In genomic region chr4:72139475-72140120, GRCm38 (mm10) we compare ENCODE assay signal across 9 mouse cellular contexts.
DNase-seq lines count a peak whose midpoint lies in the region; ATAC-seq lines count a peak whose summit lies in the region.
"Had no signal": no experiment of that assay in that cellular context is flagged by ENCODE, and none has a peak within 500 bp of the region (broad histone marks: within the 10 kb centered on the region; RNA-seq: fewer than 3 reads in every experiment).

No protein-coding gene starts in this region.

- no peaks in the 10 kb centered on the region for H3K27me3 ChIP-seq in kidney, embryonic 14.5 days (ENCODE audit: control insufficient read depth, insufficient read depth, low read length)
- H3K27me3 ChIP-seq: liver, embryonic 13.5 days; Patski had no signal

- H3K27ac ChIP-seq in kidney, embryonic 14.5 days (ENCODE audit: low read depth, low read length): no peak overlapping the region
- H3K27ac ChIP-seq: liver, embryonic 13.5 days had no signal

- no peaks in the 10 kb centered on the region for H3K9me3 ChIP-seq in kidney, embryonic 14.5 days (ENCODE audit: control insufficient read depth, low read length)
- H3K9me3 ChIP-seq: liver, embryonic 13.5 days had no signal

- H3K9ac ChIP-seq in kidney, embryonic 14.5 days (ENCODE audit: low read depth, low read length): no peak overlapping the region
- H3K9ac ChIP-seq: liver, embryonic 13.5 days had no signal

- DNase-seq in kidney, postnatal 14 days: peak; percentile 9
- DNase-seq in brain, embryonic 18.5 days (ENCODE audit: low read depth, low spot score): peak; percentile 32
- DNase-seq in gastrocnemius, adult 18-20 months (ENCODE audit: low spot score): peak; percentile 46
- peak; percentile 37 for DNase-seq in lung, postnatal 14 days
- DNase-seq in urinary bladder, postnatal 10 days (ENCODE audit: low spot score): no peak
- no peak for DNase-seq in adrenal gland, postnatal 4 days (ENCODE audit: low spot score in 2 of 2)
- DNase-seq: liver, embryonic 13.5 days had no signal

- no peak overlapping the region for H3K4me3 ChIP-seq in kidney, embryonic 14.5 days (ENCODE audit: low read length)
- H3K4me3 ChIP-seq: liver, embryonic 13.5 days had no signal

- 88% methylated on average over 11 of the region's 11 CpGs for WGBS in kidney, embryonic 14.5 days

- no peak for ATAC-seq in kidney, embryonic 14.5 days (ENCODE audit: low FRiP score, low TSS enrichment)
- ATAC-seq: Patski had no signal

- no peak overlapping the region for H3K4me2 ChIP-seq in kidney, embryonic 14.5 days (replicated peaks; ENCODE audit: low read depth, low read length)
- H3K4me2 ChIP-seq: liver, embryonic 13.5 days had no signal

- H3K4me1 ChIP-seq in kidney, embryonic 14.5 days (ENCODE audit: control insufficient read depth, insufficient read depth, low read length): no peaks in the 10 kb centered on the region
- H3K4me1 ChIP-seq: liver, embryonic 13.5 days had no signal

- peaks cover 55% of the 10 kb centered on the region for H3K36me3 ChIP-seq in kidney, embryonic 14.5 days (ENCODE audit: control insufficient read depth, insufficient read depth, low read length)

Comparison
In these comparisons a context has a peak if more than half of its experiments do, and no peak if none do; other contexts are left out.
1. DNase-seq: peak in kidney, postnatal 14 days (single experiment), brain, embryonic 18.5 days (single experiment), gastrocnemius, adult 18-20 months (single experiment) and lung, postnatal 14 days (single experiment); none in urinary bladder, postnatal 10 days (single experiment) and adrenal gland, postnatal 4 days (0 of 2).